Mouse (Mus musculus) kidney, adult 18-20 months (tissue): ENCODE measurements around the gene Mapk8ip1.
A peak's percentile ranks its signal among the peaks of the same experiment; 100 is the strongest.

Source experiments
- DNase-seq: peaks from one replicate; pipeline ENCODE4 v3.0.0; 2021

Mapk8ip1 gene

GRCm38 (mm10) chr2:92370821-92371805 lies 29.9 kb downstream of the Mapk8ip1 start:
- peak; percentile 92 for DNase-seq

DNA sequence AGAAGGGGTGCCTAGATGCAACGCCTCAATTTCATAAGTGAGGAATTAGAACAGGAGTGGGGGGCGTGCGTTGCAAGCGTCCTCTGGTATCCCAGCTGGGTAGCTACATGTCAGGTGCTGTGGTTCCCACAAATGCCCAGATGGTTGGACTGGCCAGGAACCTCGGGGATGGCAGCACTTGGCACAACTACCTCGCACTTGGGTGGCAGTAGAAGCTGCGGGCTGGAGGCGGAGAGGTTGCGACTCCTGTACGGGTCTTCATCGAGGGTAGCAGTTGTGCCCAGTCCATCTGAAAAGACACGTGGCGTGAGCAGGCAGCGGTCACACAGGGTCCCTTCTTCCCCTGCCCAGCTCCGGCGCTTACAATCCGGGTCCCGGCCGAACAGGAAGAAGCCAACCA lies 30.7 kb downstream of the Mapk8ip1 start:
- no peak for DNase-seq

DNA sequence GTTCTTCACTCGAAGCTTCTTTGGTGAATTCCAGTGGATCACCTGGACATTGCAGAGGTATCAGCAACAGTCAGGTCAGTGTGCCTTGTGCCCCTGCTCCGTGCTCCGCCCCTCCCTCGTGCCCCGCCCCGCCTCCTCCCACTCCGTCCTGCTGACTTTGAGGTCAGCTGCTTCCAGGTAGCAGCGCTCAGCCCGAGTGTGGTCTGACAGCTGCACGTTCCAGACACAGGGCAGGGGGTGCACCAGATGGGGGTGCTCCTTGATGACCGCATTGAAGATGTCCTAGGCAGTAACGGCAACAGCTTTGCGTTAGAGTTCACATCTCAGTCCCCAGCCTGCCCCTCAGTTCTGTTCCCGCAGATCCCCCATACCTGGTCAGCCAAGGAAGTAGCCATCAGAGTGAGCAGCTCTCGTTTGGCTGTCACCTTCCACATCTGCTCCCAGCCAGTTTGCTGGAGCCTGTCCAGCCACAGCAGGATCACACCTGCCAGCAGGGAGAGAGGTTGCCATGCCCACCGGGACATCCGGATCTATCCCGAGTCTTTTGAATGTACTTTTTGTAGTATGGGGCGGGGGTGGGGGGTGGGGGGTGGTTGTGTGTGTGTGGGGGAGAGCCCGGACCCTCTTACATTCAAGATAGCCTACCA lies 33.6 kb downstream of the Mapk8ip1 start:
- DNase-seq, result peak; percentile 52

DNA sequence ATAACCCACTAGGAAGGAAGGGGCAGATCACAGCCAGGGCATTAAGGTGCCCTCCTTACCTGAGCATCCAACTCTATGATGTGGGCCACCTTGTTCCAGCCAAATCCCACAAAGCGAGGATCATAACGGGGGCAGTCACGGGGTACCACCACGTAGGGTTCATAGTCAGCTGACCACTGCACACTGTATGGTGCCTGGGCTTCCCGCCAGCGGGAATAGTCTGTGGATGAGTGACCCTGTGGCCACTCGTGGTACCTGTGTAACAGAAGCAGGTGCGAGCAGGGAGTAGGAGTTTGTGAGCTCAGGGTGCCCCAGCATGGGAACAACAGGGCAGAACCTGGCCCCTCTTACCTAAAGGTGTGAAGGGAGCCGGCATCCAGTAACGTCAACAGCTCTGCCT lies 35.5 kb downstream of the Mapk8ip1 start:
- DNase-seq, result no peak

DNA sequence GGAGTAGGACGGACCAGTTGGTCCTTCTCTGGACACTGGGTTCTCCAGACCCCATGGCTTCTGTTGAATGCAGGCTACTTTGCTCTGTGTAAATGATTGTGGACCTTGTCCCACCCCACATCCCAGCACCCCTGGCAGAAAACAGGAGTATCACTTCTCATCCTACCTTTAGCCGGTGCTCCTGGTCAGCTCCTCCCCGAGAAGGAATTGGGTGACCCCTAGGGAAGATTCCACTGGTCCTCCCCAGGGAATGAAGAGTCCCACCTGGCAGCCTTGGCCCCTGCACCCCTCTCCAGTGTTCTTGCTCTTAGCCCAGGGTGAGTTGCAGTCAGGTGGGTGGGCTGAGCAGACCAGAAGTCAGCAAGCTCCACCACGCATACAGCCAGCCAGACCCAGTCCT lies 37.0 kb downstream of the Mapk8ip1 start:
- DNase-seq, result no peak

DNA sequence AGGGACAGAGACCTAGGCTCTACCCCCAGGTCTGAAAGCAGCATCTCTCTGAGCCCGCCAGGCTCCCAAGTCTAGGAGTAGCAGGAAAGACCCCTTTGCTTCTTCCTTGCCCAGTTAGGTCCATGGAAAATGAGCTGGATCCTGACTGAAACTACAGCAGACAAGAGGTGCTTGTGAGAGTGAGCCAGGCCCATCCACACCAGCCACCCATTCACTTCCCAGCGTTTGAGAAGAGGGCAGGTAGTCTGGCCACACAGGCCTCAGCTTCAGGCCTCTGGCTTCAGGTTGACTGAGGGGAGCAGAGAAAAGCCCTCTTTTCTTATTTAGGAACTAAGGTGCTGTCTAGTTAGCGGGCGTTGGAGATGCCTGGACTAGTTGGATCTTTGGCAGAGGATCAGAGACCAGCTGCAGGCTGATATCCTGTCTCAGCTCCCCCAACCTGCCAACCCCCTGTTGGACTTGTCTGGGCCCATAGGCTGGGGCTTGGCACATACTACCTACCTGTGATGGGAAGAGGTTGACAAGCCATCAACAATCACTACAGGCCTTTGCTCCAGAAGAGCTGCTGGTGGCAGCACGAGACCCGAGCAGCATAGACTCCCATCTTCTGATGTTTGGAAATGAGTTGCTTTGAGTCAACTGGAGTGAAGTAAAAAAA lies 38.4 kb downstream of the Mapk8ip1 start:
- no peak for DNase-seq

DNA sequence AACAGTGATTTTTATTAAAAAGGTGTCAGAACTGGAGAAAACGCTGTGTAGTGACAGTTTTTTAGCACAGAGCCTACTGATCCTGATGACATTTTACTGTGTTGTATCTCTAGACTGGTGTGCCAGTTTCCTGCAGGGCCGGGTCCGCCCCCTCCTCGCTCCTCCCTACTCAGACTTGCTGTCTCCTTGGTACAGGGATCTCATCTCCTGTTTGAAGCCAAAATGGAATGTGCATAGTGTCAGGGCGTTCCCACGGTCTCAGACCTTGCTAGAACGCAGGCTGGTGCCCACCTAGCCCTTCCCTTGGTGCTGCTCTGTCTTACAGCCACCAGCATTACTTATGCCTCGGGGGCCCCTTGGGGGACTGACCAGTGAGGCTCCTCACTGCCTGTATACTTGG lies 39.3 kb downstream of the Mapk8ip1 start:
- no peak for DNase-seq

- no peak for DNase-seq
Measured at GRCm38 (mm10) chr2:92360893-92361292, 40.2 kb downstream of the Mapk8ip1 start.

- no peak for DNase-seq
Measured at GRCm38 (mm10) chr2:92360186-92360823, 40.8 kb downstream of the Mapk8ip1 start.

GRCm38 (mm10) chr2:92359301-92359700 lies 41.8 kb downstream of the Mapk8ip1 start:
- peak; percentile 66 for DNase-seq

GRCm38 (mm10) chr2:92354224-92354623 lies 46.8 kb downstream of the Mapk8ip1 start:
- DNase-seq, result no peak

GRCm38 (mm10) chr2:92353402-92353801 lies 47.7 kb downstream of the Mapk8ip1 start:
- DNase-seq, result no peak

GRCm38 (mm10) chr2:92350686-92351085 lies 50.4 kb downstream of the Mapk8ip1 start:
- DNase-seq, result no peak

GRCm38 (mm10) chr2:92349589-92350425 lies 51.3 kb downstream of the Mapk8ip1 start:
- DNase-seq, result no peak

GRCm38 (mm10) chr2:92347191-92347590 lies 53.9 kb downstream of the Mapk8ip1 start:
- no peak for DNase-seq

DNA sequence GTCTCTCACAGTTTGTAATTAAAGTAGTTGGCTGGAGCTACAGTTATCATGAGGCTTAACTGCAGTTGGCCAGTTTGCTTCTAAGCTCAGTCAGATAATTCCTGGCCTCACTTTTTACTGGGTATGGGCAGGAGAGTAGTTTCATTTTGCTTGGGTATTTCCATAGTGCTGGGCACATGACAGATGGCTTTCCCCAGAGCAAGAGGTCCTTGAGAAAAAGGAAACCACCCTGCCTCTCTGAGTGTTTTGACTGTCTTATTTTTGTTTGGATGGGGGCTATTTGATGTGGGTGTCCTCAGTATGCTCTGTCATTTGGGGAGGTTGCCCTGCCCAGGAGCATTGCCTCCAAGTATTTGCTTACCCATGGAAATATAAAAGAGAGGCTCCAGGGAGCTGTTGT lies 58.6 kb downstream of the Mapk8ip1 start:
- no peak for DNase-seq
